In genomic region chr14:76821892-76822291, GRCm38 (mm10) we compare ENCODE assay signal across 16 mouse cellular contexts.
"Had no signal": no experiment of that assay in that cellular context is flagged by ENCODE, and none has a peak within 500 bp of the region (broad histone marks: within the 10 kb centered on the region; RNA-seq: fewer than 3 reads in every experiment).

No protein-coding gene starts in this region.

- H3K27ac ChIP-seq: layer of hippocampus, adult 2 months; limb, embryonic 12.5 days; lung, embryonic 15.5 days; macrophage; midbrain, embryonic 15.5 days; neural tube, embryonic 12.5 days had no signal

- H3K4me1 ChIP-seq: midbrain, embryonic 15.5 days had no signal

- ATAC-seq: inflammation-experienced regulatory T-cells, adult 6 months; intestine, postnatal 0 days; midbrain, embryonic 15.5 days had no signal

- H3K9me3 ChIP-seq: limb, embryonic 12.5 days; lung, embryonic 15.5 days; megakaryocyte, embryonic 14.5 days; midbrain, embryonic 15.5 days; neural tube, embryonic 12.5 days had no signal

- H3K27me3 ChIP-seq: limb, embryonic 12.5 days; lung, embryonic 15.5 days; midbrain, embryonic 15.5 days; neural tube, embryonic 12.5 days had no signal

- H3K36me3 ChIP-seq: limb, embryonic 12.5 days; lung, embryonic 15.5 days; midbrain, embryonic 15.5 days; neural tube, embryonic 12.5 days had no signal

- H3K4me2 ChIP-seq: limb, embryonic 12.5 days; lung, embryonic 15.5 days; midbrain, embryonic 11.5 days; midbrain, embryonic 15.5 days; neural tube, embryonic 12.5 days had no signal

- DNase-seq: kidney, postnatal 4 days; liver; lung, postnatal 14 days; spleen, adult 18-20 months; thymus, adult 18-20 months; thymus, postnatal 14 days had no signal

- H3K4me3 ChIP-seq: layer of hippocampus, adult 2 months; limb, embryonic 12.5 days; lung, embryonic 15.5 days; megakaryocyte, embryonic 14.5 days; midbrain, embryonic 15.5 days; neural tube, embryonic 12.5 days had no signal

- H3K9ac ChIP-seq: limb, embryonic 12.5 days; lung, embryonic 15.5 days; midbrain, embryonic 15.5 days; neural tube, embryonic 12.5 days had no signal
